Mouse (Mus musculus): ENCODE measurements around the gene Pla2g15.

Gene Pla2g15

DNA sequence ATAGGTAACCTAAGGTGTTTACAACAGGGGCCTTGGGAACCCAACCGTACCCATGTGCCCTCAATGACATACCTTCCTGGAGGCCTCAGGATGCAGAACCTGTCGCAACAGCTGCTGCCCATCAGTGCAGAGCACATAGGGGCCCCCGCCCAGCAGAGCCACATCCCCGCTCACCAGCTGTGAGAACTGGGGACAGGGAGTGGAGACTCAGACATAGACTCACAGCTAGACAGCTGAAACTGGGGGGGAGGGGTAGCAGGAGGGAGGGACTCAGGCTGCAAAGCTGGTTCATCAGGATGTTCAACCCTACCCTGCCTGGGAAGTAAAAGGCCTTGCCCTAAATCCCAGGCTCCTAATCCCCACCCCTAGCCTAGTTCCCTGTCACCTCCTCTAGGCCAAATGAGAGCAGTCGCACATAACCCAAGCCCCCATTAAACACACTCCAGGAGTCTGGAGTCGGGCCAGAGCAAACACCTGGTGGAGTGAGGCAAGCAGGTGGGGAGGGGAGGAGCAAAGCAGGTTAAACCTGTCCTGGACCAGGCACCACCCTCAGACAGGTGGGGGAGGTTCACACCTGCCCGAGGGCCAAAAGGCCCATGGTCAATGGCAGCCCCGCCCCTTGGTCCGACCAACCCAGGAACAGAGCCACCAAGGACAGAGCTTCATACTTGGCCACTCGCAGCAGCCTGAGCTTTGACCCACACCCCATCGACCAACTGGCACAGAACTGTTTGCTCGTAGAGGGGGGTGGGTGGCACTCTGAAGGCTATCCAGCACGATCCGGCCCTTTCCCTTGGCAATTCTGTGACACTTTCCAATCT, 15.2 kb upstream of the Pla2g15 start:
- peak; percentile 93 for DNase-seq (ENCODE audit: low spot score)

DNA sequence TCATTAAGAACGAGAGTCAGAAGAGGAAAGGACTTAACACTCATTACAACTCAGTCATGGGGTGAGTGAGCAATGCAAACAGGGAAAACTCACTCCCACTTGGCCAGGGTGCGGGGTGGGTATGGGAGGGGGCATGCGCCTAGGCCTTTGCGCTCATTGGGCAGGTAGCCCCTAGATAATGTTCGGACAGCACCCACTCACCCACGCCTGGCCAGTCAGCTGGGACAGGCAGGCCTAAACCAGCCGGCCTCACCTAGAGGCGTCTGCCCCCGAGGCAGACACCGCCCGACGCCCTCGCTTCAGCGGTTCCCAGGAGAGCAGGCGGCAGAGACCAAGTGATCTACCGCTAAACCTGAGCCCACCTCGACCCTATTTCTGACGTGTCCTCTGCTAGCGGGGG, 14.5 kb upstream of the Pla2g15 start:
- DNase-seq (ENCODE audit: low spot score), result peak; percentile 29

DNA sequence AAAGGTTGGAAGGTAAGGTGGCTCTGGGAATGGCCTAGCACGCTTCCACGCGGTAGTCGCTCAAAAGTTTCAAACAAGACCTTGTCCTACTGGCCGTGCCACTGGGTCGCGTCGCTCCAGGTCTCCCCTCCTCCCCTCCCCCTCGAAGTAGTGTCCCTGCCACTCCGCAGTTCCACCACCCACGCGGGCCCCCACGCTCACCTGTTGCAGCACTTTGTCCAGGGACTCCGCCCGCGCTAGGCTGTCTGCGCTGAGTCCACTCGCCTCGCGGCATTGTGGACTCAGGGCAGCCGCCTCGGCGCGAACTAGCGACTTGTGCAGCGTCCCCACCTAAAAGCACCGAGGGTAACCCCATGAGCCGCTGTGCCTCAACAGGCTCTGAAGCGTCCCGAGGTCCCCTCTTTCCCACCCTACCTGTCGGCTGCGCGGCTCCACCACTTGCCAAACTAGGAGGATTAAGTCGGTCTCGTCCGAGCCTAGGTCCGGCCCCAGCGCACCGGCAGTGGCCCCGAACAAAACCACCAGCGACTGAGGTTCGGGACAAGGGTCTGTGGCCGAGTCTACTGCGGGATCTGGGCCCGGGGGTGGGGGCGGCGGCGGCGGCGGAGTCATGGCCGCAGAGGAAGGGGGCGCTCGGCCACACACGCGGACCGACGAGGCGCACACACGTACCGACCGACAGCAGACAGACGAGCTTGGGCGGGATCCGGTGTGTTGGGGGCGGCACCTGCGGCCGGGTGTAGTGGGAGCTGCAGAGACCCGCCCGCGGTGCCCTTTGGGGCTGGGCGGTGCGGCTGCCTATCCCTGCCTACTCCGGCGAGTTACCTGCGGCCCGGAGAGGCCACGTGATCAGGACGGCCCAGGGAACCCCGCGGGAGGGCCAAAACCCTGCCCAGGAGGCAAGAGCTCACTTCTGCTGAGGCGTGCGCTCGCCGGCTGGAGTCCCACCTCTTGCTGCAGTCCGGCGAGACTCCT, 13.8 kb upstream of the Pla2g15 start, which contains the start of gene Esrp2:
Gene Esrp2, minus strand, starts transcription at position 819 of the 975 bp plus-strand sequence.
- DNase-seq (ENCODE audit: low spot score), result peak; percentile 91

DNA sequence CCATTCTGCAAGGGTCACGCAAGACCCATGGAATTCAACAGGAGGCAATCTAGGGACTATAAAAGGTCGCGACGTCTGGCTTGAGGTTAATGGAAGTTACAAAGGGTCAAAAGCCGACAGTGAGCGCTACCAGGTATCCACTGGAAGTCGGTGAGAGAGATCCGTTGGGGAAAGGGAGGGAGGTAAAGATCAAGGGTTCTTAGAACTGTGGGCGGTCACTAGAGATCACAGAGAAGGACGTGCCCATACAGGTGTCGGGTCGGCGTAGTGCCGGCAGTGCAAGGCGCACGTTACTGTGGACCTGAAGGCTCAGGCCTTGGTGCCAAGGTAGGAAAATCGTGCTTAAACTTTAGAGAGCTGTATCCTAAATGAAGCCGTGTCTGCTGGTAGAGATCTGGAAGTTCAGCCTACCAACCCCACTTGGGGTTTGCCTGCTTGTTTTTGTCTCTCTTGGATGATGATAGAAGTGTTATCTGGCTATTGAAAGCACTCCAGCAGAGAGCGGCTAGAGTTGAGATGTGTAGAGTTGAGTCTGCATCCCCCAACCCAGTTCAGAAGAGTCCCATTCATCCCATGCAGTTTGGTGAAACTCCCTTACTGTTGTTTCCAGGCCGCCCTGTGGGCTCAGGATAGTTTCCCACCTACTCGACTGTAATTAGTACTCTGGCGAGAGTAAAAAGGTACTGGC, 12.8 kb upstream of the Pla2g15 start:
- DNase-seq (ENCODE audit: low spot score), result peak; percentile 70

DNA sequence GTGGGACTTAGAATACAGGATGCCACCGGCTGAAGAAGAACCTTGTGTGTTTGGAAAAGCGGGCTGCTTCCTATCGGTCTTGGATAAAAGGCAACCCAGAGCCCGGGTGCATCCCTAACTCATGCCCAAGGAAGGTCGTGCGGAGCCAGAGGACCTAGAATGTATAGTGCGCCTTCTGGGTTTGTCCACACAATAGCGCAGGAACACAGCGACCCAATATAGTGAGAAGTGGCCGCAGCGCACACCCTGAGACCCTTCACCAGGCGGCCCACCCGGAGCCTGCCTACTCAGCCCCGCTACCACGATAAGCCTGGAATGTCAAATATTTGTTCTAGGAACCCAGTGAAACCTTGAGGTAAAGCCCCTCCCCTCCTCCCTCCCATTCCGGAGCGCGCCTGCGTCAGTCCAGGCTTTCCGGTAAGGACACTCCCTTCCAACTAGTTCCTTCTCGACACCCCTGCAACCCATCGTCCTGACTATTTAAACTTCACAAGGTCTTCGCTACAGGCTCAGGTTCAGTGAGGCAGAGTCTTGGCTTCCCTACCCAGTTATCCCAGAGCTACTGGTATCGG, 12.2 kb upstream of the Pla2g15 start:
- DNase-seq (ENCODE audit: low spot score), result peak; percentile 88

DNA sequence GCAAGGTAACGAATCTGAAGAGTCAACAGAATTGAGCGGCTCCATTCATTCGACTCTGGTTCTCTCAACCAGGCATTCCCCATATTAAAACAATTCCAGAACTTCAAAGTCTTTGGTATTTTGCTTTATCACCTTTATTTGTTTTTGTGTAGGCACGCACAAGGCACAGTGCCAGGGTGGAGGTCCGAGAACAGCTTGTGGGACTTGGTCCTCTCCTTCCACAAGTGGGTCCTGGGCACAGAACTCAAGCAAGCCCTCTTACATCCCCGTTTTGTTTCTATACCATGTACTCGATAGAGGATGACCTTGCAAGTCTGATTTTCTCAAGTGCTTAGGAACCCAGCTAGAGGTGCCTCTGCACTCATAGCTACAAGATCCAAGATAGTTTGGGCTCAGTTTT, 11.6 kb upstream of the Pla2g15 start:
- DNase-seq (ENCODE audit: low spot score), result no peak

DNA sequence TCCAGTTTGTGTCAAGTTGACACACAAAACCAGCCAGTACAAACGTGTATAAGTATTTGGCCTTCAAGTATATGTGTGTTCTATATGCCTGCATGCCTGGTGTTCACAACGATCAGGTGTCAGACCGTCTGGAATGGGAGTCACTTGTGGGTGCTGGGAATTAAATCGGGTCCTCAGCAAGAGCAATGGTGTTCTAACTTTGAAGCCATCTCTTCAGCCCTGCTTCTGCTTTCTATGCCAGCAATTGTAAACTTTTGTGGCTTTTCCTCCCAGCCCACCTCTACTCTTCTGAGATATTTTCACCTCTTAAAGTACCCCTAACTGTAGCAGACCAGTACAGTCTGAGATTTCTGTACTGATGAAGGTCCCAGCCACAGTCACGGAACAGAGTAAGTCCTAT, 10.0 kb upstream of the Pla2g15 start:
- DNase-seq (ENCODE audit: low spot score), result no peak

DNA sequence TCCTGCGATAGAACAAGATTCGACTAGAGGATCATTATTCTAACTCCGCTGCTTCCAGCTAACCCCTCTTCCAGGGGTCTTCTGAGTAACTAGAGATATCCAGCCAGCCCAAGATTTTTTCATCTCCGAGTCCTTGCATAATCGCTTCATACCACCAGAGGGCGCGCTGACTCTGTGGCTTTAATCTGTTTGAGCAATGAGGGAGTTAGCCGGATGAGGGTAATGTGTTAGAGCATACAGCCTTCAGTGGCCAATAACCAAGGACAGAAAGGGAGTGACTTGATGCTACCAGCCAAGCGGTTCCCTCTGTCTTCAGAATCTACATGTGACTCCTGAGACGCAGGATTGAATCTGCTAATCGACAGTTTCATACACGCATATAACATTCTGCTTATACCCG, 9.4 kb upstream of the Pla2g15 start:
- DNase-seq (ENCODE audit: low spot score), result peak; percentile 82

DNA sequence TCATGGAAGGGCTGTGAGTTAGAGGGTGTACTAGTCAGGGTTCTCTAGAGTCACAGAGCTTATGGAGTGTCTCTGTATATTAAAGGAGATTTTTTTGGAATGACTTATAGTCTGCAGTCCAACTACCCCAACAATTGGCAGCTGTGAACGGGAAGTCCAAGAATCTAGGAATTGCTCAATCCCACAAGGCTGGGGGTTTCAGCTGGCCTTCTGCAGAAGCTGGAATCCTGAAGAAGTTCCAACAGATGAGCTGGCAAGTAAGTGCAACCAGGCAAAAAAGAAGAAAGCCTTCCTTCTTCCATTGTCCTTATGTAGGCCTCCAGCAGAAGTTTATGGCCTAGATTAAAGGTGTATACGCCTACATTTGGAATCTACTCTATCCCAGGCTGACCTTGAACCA, 4.9 kb upstream of the Pla2g15 start:
- no peak for DNase-seq (ENCODE audit: low spot score)

DNA sequence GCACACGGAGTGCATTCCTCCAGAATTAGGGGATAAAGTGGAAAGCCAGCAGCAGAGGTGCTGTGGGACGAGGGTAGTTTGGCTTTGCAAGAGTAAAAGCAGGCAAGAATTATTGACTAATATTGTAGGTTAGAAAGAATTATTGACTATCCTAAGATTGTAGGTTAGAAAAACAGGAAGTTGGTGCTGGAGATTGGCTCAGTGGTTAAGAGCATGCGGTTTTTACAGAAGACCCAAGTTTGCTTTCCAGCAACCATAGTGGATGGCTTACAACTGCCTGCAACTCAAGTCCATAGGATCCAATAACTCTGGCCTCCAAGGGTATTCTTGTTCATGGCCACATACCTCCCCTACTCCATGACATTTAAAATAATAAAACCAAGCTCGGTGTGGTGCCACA, 4.2 kb upstream of the Pla2g15 start:
- DNase-seq (ENCODE audit: low spot score), result no peak

DNA sequence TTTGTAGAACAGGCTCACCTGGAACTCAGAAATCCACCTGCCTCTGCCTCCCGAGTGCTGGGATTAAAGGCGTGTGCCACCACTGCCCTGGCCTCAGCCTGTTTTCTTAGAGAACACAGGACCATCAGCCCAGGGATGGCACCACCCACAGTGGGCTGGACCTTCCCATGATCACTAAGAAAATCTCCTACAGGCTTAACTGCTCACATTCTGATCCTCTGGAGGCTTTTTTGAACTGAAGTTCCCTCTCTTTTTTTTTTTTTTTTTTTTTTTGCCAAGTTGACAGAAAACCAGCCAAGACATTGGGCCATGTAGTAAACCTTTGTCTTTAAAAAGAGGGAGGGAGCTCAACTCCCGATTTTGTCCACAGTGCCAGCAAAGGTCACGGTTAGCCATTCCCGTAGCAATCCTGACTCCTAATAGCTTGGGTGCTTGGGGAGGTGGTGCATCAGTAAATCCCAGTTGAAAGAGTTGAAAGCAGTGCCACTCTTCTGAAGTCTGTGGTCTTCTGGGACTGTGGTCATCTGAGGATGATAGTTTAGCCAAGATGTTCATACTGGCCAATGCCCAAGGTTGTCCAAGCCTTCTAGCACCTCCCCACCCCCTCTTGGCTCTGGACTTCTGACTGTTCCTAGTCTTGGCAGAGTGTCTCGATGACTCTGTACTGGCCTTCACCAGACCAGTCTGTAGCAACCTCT, 2.2 kb upstream of the Pla2g15 start:
- peak; percentile 55 for DNase-seq (ENCODE audit: low spot score)

DNA sequence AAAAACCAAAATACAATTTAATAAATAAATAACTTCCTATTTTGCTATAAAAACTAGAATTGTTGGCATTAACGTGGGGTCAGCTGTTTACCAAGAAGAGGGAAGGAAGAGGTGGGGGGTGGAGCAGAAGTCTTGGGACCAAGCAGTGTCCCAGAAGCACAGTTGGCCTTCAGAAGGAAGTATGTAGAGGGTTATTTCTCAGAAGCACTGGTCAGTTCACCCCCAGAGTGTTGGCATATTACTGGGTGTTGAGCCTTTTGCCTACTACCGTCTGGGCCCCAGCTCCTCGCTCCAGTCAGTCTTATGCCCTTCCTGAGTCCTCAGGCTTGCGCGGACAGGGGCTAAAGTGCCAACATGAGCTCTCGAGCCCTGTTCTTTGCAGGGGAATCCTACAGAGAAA, 1.2 kb upstream of the Pla2g15 start:
- DNase-seq (ENCODE audit: low spot score), result no peak

DNA sequence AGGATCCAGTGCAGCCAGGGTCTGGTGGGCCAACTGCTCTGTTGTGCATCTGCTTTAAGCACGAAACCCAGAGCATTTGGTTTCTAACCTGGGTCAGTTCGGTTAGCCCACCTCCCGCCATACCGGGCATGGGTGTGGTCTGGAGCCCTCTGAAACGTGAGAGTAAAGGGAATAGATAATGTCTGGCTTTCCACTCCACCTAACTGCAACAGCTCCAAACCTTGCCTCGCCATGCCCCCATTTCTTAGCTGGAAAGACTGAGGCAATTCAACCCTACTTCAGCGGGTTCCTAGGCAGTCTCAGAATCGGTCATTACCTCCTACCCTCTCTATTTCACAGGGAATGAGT, 428 bp downstream of the Pla2g15 start:
- DNase-seq (ENCODE audit: low spot score), result no peak

DNA sequence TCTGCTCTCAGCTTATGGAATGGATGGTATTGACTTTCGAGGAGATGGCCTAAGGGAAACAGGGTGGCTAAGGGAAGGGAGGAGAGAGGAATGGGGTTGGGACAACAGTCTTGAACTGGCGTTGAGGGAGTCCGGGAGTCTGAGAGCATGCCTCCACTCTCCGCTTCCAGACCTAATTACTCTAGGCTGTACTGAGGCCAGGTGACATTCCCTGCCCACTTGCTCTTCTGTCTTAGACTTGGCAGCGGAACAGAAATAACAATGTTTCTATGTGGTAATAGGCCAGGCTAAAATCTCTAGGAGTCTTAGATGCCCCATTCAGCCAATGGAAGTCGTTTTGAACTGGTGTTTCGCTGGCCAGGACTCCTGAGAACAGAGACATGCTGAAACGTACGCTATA, 842 bp downstream of the Pla2g15 start:
- no peak for DNase-seq (ENCODE audit: low spot score)

DNA sequence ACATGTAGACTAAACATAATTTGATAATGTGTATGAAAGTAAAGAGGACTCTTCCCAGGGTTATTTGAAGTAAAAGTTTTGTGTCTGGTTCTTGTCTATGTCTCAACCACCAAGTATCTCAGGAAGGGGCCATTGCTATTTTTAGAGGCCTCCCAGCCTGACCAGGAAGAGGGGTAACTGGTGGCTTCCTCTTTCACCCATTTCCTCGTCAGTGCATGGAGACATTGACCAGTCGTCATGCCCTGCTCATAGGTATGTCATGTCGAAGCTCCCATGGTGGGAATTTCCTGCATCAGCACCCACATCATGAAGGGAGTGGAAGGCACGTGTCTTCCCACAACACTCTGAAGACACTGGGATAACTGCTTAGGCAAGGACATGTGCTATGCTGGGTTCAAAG, 2.7 kb downstream of the Pla2g15 start:
- no peak for DNase-seq (ENCODE audit: low spot score)

DNA sequence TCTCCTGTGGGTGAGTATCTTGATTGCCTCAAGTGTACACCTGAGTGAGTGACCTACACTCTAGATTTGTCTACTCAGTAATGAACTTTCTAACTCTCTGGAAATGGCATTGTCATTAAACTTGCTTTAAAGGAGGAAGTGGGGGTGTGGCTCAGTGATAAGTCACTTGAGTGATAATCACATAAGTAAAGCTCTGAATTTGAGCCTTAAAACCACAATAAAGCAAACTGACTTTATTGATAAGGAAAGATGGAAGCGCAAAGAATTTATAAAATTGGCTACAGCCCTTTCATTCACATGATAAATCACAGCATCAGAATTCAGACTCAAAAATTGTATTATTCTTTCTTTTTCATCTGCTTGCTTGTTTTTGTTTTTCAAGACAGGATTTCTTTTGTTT, 7.2 kb downstream of the Pla2g15 start:
- no peak for DNase-seq (ENCODE audit: low spot score)

DNA sequence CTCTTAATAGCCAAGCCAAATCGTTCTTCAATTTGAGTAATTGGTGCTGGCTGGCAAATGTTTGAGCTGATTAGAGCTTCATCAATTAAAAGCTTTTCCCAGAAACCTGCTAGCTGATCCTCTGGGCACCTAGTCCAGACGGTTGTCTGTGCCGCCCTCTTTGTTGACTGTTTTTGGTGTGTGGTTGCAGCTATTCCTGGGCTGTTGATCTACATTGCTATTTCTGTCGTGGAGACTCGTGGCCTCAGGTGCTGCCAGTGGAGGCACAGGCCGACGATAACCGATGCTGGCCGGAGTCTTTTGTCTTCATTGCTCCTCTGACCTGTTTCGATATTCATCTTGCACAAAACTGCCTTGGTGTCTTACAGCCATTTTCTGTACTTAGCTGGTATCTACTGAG, 8.2 kb downstream of the Pla2g15 start:
- DNase-seq (ENCODE audit: low spot score), result no peak

DNA sequence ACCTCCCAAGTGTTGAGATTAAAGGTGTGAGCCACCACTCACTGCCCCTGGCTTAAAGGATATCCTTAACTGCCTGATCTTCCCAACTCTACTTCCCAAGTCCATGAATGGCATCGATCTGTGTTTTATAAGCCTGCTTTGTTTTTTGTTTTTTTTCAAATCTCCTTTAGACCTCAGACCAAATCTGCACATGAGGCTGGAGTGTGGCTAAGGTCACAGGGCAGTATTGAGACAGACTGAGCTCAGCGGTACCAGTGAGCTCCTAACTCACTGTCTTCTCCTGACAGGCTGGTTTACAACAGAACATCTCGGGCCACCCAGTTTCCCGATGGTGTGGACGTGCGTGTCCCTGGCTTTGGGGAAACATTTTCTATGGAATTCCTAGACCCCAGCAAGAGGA, 9.7 kb downstream of the Pla2g15 start:
- no peak for DNase-seq (ENCODE audit: low spot score)

DNA sequence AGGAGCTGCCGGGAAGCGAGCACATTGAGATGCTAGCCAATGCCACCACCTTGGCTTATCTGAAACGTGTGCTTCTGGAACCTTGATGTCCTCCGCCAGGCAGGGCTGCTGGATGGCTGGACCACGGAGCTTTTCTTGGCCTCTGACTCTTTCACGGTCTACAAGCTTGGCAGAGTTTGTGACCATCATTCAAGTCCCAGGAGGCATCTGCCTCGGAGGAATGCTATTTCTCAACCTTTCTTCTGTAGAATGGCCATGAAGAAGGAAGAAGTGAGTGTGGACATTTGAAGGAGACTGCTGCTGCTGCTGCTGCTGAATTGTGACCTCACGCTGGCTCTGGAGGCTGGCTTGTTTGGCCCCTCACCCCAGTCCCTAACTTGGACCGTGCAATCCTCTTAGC, 13.1 kb downstream of the Pla2g15 start:
- DNase-seq (ENCODE audit: low spot score), result no peak

DNA sequence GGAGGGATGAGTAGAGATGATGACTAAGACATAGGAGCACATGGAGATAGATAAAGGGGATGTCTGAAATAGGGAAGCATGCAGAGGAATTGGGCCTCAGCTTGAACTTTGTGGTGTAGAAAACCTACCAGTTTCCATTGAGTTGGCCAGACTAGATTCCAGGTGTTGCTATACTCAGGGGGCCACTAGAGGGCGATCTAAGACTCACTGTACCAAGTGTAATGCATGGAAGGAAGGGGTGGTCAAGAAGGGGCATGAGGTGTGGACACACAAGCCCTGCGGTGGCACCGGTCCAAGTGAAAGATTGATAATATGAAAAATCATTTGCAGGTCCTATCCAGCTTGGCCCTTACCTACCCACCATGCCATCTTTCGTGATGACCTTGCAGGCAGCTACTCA, 15.3 kb downstream of the Pla2g15 start:
- peak; percentile 80 for DNase-seq (ENCODE audit: low spot score)

DNA sequence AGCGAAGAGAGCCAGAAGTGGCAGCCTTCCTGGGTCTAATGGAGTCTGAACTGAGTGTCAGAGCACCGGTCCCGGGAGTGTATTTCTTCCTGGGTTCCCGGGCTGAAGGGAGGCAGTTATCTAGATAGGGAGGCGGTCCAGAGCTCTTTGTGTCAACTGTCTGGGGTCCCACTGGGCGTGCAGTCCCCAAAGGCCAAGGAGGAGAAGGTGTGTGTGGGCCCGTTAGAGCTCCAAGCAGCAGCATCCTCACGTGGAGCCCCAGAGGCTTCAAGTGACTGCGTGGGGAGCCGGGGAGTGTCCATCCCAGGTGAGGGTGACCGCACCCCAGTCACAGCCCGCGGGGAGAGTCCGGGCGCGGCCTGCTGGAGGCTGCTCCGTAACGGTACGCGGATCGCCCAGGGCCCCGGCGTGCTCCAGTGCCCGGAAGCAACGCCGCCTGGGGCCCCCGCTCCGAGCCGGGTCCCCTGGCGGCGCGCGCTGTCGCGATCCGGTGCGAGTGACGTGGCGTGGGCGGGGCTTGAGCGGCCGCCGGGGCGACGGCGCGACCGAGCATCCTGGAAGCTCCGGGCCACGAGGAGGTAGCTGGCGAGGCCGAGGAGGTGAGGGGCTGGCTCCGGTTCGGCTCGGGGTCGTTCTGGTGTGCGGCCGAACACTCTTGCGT, 18.3 kb downstream of the Pla2g15 start, which contains the start of gene Slc7a6:
Gene Slc7a6, plus strand, starts transcription at position 502 of the 661 bp plus-strand sequence.
- DNase-seq (ENCODE audit: low spot score), result peak; percentile 88
